Mouse (Mus musculus) hindbrain, embryonic 13.5 days (tissue): ENCODE measurements around the gene Ubqln1. TPM values are rescaled to one million over a fixed set of nuclear protein-coding genes. Genes with fewer than 3 reads are reported as not detected.

ENCODE experiments used
- ATAC-seq: fragments of 200-750 bp; cut with Nextera tagmentation; 2 replicates; pipeline ENCODE4 v1.8.0; 2017; ENCODE audit warnings: moderate TSS enrichment; ENCODE audit not compliant: low FRiP score
- H3K27ac ChIP-seq: fragments of 300-500 bp; sonication (generic); 2 replicates; pipeline ENCODE4 v1.5.1; 2015; ENCODE audit warnings: inconsistent platforms, mild to moderate bottlenecking, moderate library complexity
- H3K27me3 ChIP-seq: fragments of 300-500 bp; sonication (generic); 2 replicates; pipeline ENCODE4 v1.6.1; 2015; ENCODE audit warnings: mild to moderate bottlenecking, inconsistent platforms
- H3K36me3 ChIP-seq: fragments of 300-500 bp; sonication (generic); 2 replicates; pipeline ENCODE4 v1.6.1; 2015; ENCODE audit warnings: mild to moderate bottlenecking, inconsistent platforms
- H3K4me1 ChIP-seq: fragments of 300-500 bp; sonication (generic); replicated peaks from 2 replicates; pipeline ENCODE4 v1.6.1; 2015; ENCODE audit warnings: inconsistent platforms
- H3K4me2 ChIP-seq: fragments of 300-500 bp; sonication (generic); 2 replicates; pipeline ENCODE4 v1.6.1; 2015; ENCODE audit warnings: inconsistent platforms, mild to moderate bottlenecking, moderate library complexity
- H3K4me3 ChIP-seq: fragments of 300-500 bp; sonication (generic); 2 replicates; pipeline ENCODE4 v1.5.1; 2015; ENCODE audit warnings: mild to moderate bottlenecking, inconsistent platforms
- H3K9ac ChIP-seq: fragments of 300-500 bp; sonication (generic); 2 replicates; pipeline ENCODE4 v1.6.1; 2015; ENCODE audit warnings: mild to moderate bottlenecking, inconsistent platforms
- H3K9me3 ChIP-seq: fragments of 300-500 bp; sonication (generic); 2 replicates; pipeline ENCODE4 v1.6.1; 2016; ENCODE audit warnings: inconsistent platforms
- WGBS: fragments of 180-500 bp; shearing (Covaris S2); methylation state at CpG from one replicate; pipeline ENCODE4 v1.1.7; 2015; 5-methylcytosine and 5-hydroxymethylcytosine counted together
- polyA plus RNA-seq: library from polyadenylated mRNA; unstranded; fragments of >200 nt; fragmentation: Nextera tagmentation; extraction: Ambion mirVana; gene quantifications from 2 replicates; pipeline ENCODE4 v1.2.1, GENCODE M21; 2015

Ubqln1 gene
- polyA plus RNA-seq, 1 experiment from 2014 or later = 125 TPM

- Histone ChIP-seq H3K27ac (no peak overlapping the region), H3K36me3 (peaks cover 74% of the 10 kb centered on the region), H3K4me3 (no peak overlapping the region), H3K9me3 (no peaks in the 10 kb centered on the region), H3K4me2 (no peak overlapping the region), H3K4me1 (no peaks in the 10 kb centered on the region), H3K9ac (no peak overlapping the region), H3K27me3 (no peaks in the 10 kb centered on the region)
- 87% methylated on average over 3 of the region's 3 CpGs for WGBS
- no peak for ATAC-seq
Observed at GRCm38 (mm10) chr13:58176105-58176504, 39.3 kb downstream of the Ubqln1 start.

- Histone ChIP-seq H3K9ac (no peak overlapping the region), H3K27me3 (no peaks in the 10 kb centered on the region), H3K4me2 (no peak overlapping the region), H3K36me3 (peaks cover 43% of the 10 kb centered on the region), H3K9me3 (no peaks in the 10 kb centered on the region), H3K27ac (0 out of 2 replicates have a peak overlapping the region, but pooled peaks have one; percentile 52), H3K4me3 (no peak overlapping the region), H3K4me1 (peaks cover 8% of the 10 kb centered on the region)
- ATAC-seq = no peak
Observed at GRCm38 (mm10) chr13:58168119-58168518, 47.3 kb downstream of the Ubqln1 start.

- Histone ChIP-seq H3K36me3 (peaks cover 62% of the 10 kb centered on the region), H3K4me1 (peaks cover 11% of the 10 kb centered on the region), H3K27ac (no peak overlapping the region), H3K9ac (no peak overlapping the region), H3K4me2 (no peak overlapping the region), H3K4me3 (no peak overlapping the region), H3K27me3 (no peaks in the 10 kb centered on the region), H3K9me3 (0 out of 2 replicates have a peak, but pooled peaks cover 3% of the 10 kb centered on the region)
- 97% methylated on average over 12 of the region's 12 CpGs for WGBS
- no peak for ATAC-seq
Observed at GRCm38 (mm10) chr13:58163343-58163742, 52.1 kb downstream of the Ubqln1 start.

- H3K27me3 ChIP-seq = no peaks in the 10 kb centered on the region
- no peak overlapping the region for H3K4me2 ChIP-seq
- WGBS = 97% methylated on average over 15 of the region's 15 CpGs
- no peak overlapping the region for H3K4me3 ChIP-seq
- H3K4me1 ChIP-seq = peaks cover 16% of the 10 kb centered on the region
- H3K27ac ChIP-seq = no peak overlapping the region
- H3K36me3 ChIP-seq = peaks cover 54% of the 10 kb centered on the region
- H3K9ac ChIP-seq = no peak overlapping the region
- 0 out of 2 replicates have a peak, but pooled peaks cover 3% of the 10 kb centered on the region for H3K9me3 ChIP-seq
- ATAC-seq = no peak
Observed at GRCm38 (mm10) chr13:58160761-58161160, 54.7 kb downstream of the Ubqln1 start.

GRCm38 (mm10) chr13:58158099-58158912, 57.1 kb downstream of the Ubqln1 start:
- H3K9ac ChIP-seq = peak overlapping the region; percentile 87
- 0 out of 2 replicates have a peak, but pooled peaks cover 3% of the 10 kb centered on the region for H3K9me3 ChIP-seq
- peak overlapping the region; percentile 77 for H3K27ac ChIP-seq
- peak overlapping the region; percentile 76 for H3K4me3 ChIP-seq
- H3K4me2 ChIP-seq = peak overlapping the region; percentile 83
- ATAC-seq = peak; percentile 65
- 12% methylated on average over 16 of the region's 16 CpGs for WGBS
- peaks cover 16% of the 10 kb centered on the region for H3K4me1 ChIP-seq
- H3K36me3 ChIP-seq = peaks cover 35% of the 10 kb centered on the region
- no peaks in the 10 kb centered on the region for H3K27me3 ChIP-seq

GRCm38 (mm10) chr13:58157447-58158098, 57.9 kb downstream of the Ubqln1 start, which contains the start of gene Idnk:
Gene Idnk (plus strand): TSS chr13:58157649.
- H3K4me1 ChIP-seq = peaks cover 16% of the 10 kb centered on the region
- H3K4me3 ChIP-seq = peak within 1 kb of the TSS; percentile 76
- no peaks in the 10 kb centered on the region for H3K27me3 ChIP-seq
- H3K36me3 ChIP-seq = peaks cover 29% of the 10 kb centered on the region
- H3K27ac ChIP-seq = peak within 1 kb of the TSS; percentile 77
- H3K9me3 ChIP-seq = 0 out of 2 replicates have a peak, but pooled peaks cover 3% of the 10 kb centered on the region
- WGBS = under 1% methylated on average over 27 of the region's 30 CpGs
- H3K4me2 ChIP-seq = peak within 1 kb of the TSS; percentile 83
- H3K9ac ChIP-seq = peak within 1 kb of the TSS; percentile 87
- peak; percentile 85 for ATAC-seq

- ATAC-seq = peak; percentile 18; the same call in 1 of the 2 replicates
- no peaks in the 10 kb centered on the region for H3K27me3 ChIP-seq
- H3K4me3 ChIP-seq = peak overlapping the region; percentile 76
- peaks cover 16% of the 10 kb centered on the region for H3K4me1 ChIP-seq
- peaks cover 25% of the 10 kb centered on the region for H3K36me3 ChIP-seq
- 31% methylated on average over 8 of the region's 8 CpGs for WGBS
- H3K27ac ChIP-seq = peak overlapping the region; percentile 77
- H3K4me2 ChIP-seq = peak overlapping the region; percentile 83
- H3K9me3 ChIP-seq = 0 out of 2 replicates have a peak, but pooled peaks cover 3% of the 10 kb centered on the region
- peak overlapping the region; percentile 87 for H3K9ac ChIP-seq
Observed at GRCm38 (mm10) chr13:58157036-58157435, 58.4 kb downstream of the Ubqln1 start.

GRCm38 (mm10) chr13:58156031-58156430, 59.4 kb downstream of the Ubqln1 start:
- no peak overlapping the region for H3K27ac ChIP-seq
- peaks cover 16% of the 10 kb centered on the region for H3K4me1 ChIP-seq
- no peak overlapping the region for H3K4me3 ChIP-seq
- no peak for ATAC-seq
- no peak overlapping the region for H3K9ac ChIP-seq
- no peaks in the 10 kb centered on the region for H3K9me3 ChIP-seq
- WGBS = 88% methylated on average over 2 of the region's 2 CpGs
- peaks cover 15% of the 10 kb centered on the region for H3K36me3 ChIP-seq
- H3K27me3 ChIP-seq = no peaks in the 10 kb centered on the region
- H3K4me2 ChIP-seq = no peak overlapping the region

- WGBS = 83% methylated on average over 11 of the region's 11 CpGs
- ATAC-seq = no peak
Observed at GRCm38 (mm10) chr13:58150442-58150841, 65.0 kb downstream of the Ubqln1 start.

GRCm38 (mm10) chr13:58149629-58150028, 65.8 kb downstream of the Ubqln1 start:
- ATAC-seq = no peak

More at GRCm38 (mm10) chr13:58150442-58150841, 65.0 kb downstream of the Ubqln1 start:
- no peak overlapping the region for H3K9ac ChIP-seq
- no peak overlapping the region for H3K4me3 ChIP-seq
- no peaks in the 10 kb centered on the region for H3K36me3 ChIP-seq
- H3K4me2 ChIP-seq = no peak overlapping the region
- H3K27me3 ChIP-seq = no peaks in the 10 kb centered on the region
- H3K27ac ChIP-seq = no peak overlapping the region
- no peaks in the 10 kb centered on the region for H3K9me3 ChIP-seq
- H3K4me1 ChIP-seq = peaks cover 11% of the 10 kb centered on the region

GRCm38 (mm10) chr13:58149033-58149558, 66.4 kb downstream of the Ubqln1 start:
- Histone ChIP-seq H3K4me2 (peak overlapping the region; percentile 56), H3K27me3 (no peaks in the 10 kb centered on the region), H3K9me3 (no peaks in the 10 kb centered on the region), H3K27ac (no peak overlapping the region), H3K36me3 (no peaks in the 10 kb centered on the region), H3K4me1 (peaks cover 11% of the 10 kb centered on the region), H3K9ac (no peak overlapping the region), H3K4me3 (peak overlapping the region; percentile 38)
- 45% methylated on average over 5 of the region's 5 CpGs for WGBS
- 0 out of 2 replicates have a peak, but pooled peaks have one; percentile 63 for ATAC-seq

More at GRCm38 (mm10) chr13:58149629-58150028, 65.8 kb downstream of the Ubqln1 start:
- Histone ChIP-seq H3K27me3 (no peaks in the 10 kb centered on the region), H3K4me1 (peaks cover 11% of the 10 kb centered on the region), H3K4me3 (no peak overlapping the region), H3K27ac (no peak overlapping the region), H3K36me3 (no peaks in the 10 kb centered on the region), H3K9me3 (no peaks in the 10 kb centered on the region), H3K9ac (no peak overlapping the region), H3K4me2 (no peak overlapping the region)
- 88% methylated on average over 3 of the region's 3 CpGs for WGBS

GRCm38 (mm10) chr13:58148256-58148831, 67.1 kb downstream of the Ubqln1 start:
- Histone ChIP-seq H3K27ac (no peak overlapping the region), H3K4me2 (peak overlapping the region; percentile 56), H3K4me1 (peaks cover 11% of the 10 kb centered on the region), H3K9ac (peak overlapping the region; percentile 26; the same call in 1 of the 2 replicates), H3K4me3 (peak overlapping the region; percentile 38), H3K36me3 (no peaks in the 10 kb centered on the region), H3K9me3 (no peaks in the 10 kb centered on the region), H3K27me3 (no peaks in the 10 kb centered on the region)
- WGBS = 1% methylated on average over 17 of the region's 17 CpGs
- ATAC-seq = peak; percentile 91
